Mouse (Mus musculus) heart, adult 2 months (tissue): ENCODE measurements around the gene Fgf14.

ENCODE experiments used
- CTCF ChIP-seq: fragments of 200-600 bp; IDR thresholded peaks from 2 replicates; pipeline ENCODE4 v1.8.1; 2022; ENCODE audit warnings: antibody characterized with exemption, mild to moderate bottlenecking, moderate library complexity
- EP300 ChIP-seq: fragments of 200-500 bp; IDR thresholded peaks from 2 replicates; pipeline ENCODE4 v1.6.1; 2011; ENCODE audit warnings: low read depth, low read length, control low read depth; ENCODE audit not compliant: insufficient read depth
- POLR2A ChIP-seq: fragments of 200-500 bp; IDR thresholded peaks from 2 replicates; pipeline ENCODE4 v1.6.1; 2011; ENCODE audit warnings: mild to moderate bottlenecking, low read depth, low read length, control low read depth; ENCODE audit not compliant: insufficient read depth

DNA sequence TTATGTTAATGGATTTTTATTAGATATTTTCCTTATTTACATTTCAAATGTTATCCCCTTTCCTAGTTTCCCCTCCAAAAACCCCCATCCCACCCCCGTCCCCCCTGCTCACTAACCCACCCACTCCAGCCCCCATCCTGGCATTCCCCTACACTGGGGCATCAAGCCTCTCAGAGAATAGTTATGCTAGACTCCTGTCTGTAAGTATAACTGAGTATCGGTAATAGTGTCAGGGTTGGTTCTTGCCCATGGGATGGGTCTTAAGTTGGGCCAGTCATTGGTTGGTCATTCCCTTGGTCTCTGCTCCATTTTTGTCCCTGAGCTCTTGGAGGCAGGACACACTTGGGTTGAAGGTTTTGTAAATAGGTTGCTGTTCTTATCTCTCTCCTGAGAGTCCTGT lies 265.0 kb downstream of the Fgf14 start:
- TF ChIP-seq POLR2A (no peak), CTCF (no peak), EP300 (no peak)
